Mouse (Mus musculus): ENCODE data around the gene Iqcc.
A peak's percentile ranks its signal among the peaks of the same experiment; 100 is the strongest.

The Iqcc gene

GRCm38 (mm10) chr4:129578466-129578865 is 40.4 kb downstream of the Iqcc start, which contains the start of gene Fam167b:
Fam167b (minus strand) TSS chr4:129578549.
- DNase-seq (ENCODE audit: low spot score in 2 of 2) = no peak

DNA sequence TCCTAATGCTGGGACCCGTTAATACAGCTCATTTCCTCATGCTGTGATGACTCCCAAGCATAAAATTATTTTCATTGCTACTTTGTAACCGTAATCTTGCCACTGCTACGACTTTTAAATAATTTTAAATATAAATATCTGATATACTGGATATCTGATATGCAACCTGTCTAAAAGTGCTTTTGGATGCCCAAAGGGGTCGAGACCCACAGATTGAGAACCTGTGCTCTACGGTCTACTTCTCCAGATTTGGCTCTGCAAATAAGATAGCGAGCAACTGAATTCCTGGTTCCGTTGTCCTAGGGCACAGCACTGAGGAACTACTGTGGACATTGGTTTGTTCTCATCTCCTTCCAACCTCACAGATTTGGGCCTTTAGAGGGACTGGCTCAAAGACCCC is 41.2 kb downstream of the Iqcc start:
- DNase-seq (ENCODE audit: low spot score in 2 of 2) = no peak

DNA sequence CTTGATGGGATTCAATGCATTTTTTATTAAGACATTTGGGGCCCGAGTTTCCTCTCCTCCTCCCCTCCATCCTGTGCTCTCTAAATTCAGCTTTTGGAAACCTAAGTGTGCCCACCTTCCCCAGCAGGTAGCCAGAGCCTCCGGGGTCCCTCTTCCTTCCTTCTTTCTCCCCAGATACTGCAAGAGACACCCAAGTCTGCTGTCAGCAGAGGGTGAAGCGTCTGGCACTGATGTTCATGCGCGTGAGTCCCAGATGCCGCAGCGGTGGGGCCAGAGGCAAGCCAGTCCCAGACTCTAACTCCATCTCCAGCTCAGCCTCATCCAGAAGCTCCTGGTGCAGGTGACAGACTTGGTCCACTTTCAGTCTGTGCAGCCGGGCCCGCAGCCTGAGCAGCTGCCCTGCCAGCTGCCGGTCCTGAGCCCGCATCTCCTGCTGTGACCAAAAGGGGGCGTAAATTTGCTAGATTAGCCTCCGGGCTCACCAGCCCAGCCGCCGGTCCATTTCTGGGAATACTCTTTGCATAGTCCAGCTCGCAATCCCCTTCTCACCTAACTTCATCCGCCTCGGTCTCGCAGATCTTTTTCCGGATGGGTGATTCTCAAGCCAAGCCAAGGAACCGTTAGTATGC is 41.9 kb downstream of the Iqcc start:
- peak; percentile 69 to 74 for DNase-seq (ENCODE audit: low spot score in 2 of 2)

- peak; percentile 91 to 92 for DNase-seq (ENCODE audit: low spot score in 2 of 2)
Observed at GRCm38 (mm10) chr4:129575171-129575844, 43.6 kb downstream of the Iqcc start.

GRCm38 (mm10) chr4:129573430-129573829 is 45.5 kb downstream of the Iqcc start, which contains the start of gene Lck:
Lck (minus strand) TSS chr4:129573641.
- DNase-seq (ENCODE audit: low spot score in 2 of 2) = peak; percentile 69

DNA sequence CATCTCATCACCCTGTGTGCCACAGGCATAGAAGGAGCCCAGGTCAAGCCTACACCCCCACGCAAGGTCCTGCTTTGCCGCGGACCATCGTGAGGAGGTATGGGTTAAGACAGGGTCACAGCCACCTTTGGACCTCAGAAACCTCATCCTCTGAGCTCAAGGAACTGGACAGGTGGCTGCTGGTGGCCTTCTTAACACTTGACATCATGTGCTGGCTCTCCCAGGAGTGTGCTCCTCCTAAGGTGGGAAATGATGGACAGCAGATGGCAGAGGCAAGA is 45.9 kb downstream of the Iqcc start:
- DNase-seq (ENCODE audit: low spot score in 2 of 2) = no peak

DNA sequence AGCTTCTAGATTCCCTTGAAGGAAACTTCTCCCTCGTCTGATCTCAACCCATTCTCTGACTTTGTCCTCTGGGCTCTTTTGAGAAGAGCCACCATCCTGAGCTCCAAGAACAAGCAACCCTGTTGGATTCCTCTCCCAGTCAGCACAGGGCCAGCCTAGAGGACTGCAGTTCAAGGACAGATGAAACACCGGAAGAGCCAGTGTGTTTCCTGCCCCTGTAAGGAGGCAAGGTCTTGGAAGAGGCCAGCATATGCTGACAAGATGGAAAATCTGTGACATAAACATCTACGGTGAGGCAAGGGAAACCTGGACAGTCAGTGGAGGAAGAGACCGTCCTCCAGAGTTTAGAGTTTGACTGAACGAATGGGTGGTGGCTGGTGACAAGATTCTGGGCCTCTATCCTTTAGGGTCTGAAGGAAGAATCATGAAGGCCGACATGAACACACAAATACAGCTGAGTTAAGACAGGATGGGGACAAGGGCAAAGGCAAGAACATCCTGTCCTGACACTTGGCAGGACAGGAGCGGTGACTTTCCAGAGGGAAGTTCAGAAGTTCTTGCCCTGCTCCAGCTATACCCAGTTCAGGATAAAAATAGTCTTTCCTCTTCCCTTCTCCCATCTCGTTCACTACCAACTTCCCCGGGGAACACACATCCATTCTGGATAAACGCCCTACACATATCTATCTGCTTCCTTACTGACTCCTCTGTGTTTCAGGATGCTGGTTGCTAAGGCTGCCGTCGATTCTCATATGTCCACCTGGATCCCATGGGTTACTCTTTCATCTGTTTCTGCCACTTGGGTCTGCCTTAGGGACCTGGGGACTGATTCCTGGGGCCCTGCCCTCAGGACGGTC is 46.4 kb downstream of the Iqcc start:
- DNase-seq (ENCODE audit: low spot score in 2 of 2) = no peak

DNA sequence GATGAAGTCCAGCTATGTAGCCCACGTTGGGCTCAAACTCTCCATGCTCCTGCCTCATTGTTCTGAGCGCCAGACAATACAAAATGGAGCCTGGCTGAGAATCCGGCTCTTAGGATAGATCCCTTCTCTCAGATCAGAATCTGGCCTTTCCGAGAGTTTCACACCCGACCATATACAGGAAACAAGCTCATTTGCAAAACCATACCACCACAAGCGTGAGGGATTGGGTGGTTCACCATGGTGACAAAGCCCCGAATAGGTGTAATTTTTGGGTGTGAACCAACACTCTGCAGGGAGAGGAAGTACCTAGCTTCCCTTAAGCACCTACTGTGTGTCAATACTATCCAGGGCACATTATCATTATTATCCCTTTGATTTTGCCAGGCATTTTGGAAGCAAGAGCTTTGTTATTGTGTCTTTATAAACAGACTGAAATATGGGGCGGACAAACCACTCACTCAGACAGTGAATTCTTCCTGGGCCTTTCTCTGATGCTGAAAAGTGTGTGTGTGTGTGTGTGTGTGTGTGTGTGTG is 47.3 kb downstream of the Iqcc start:
- DNase-seq (ENCODE audit: low spot score in 2 of 2) = no peak

DNA sequence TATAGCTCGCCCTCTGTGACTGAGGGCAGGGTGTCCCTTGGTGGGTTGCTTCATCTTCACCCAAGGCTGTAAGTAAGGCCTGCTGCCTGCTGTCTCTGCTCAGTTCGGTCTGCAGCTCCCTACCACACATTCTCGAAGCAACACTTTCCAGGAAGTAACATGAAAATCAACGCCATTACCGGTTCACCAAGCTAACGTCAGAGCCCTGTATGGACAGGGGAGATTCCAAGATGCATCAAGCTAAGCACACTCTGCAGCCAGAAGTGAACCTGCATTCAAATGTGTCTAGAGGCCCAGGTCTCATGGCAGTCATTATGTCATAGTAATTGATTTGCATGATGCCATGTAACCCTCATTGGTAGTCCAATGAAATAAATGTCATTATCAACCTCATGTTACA is 48.9 kb downstream of the Iqcc start:
- DNase-seq (ENCODE audit: low spot score in 2 of 2) = no peak

- no peak for DNase-seq (ENCODE audit: low spot score in 2 of 2)
Observed at GRCm38 (mm10) chr4:129568366-129568765, 50.5 kb downstream of the Iqcc start.

DNA sequence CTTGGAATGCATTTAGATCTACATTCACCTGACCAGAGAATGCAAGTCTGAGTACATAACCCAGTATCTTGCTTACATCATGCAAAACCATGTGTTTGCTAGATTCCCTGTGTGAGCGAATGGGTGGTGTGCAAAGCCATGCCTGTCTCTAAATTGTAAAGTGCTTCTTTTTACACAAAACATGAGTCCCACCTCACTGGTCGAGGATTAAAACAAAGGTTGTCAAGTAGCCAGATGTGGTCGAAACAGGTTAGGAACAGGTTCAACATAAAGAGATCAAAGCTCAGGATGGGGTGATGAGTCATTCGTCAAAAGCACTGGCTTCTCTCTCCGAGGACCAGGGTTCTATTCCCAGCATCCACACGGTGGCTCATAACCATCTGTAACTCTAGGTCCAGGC is 53.8 kb downstream of the Iqcc start:
- no peak for DNase-seq (ENCODE audit: low spot score in 2 of 2)
